Mouse (Mus musculus) CH12.LX (cell line): Measurements from ENCODE around the gene U2af2. TPM values are rescaled to one million over a fixed set of nuclear protein-coding genes. Genes with fewer than 3 reads are reported as not detected.

Experiments used
- DNase-seq: peaks from one replicate; pipeline ENCODE4 v3.0.0-alpha.2; 2013; ENCODE audit errors: extremely low read depth
- H3K27ac ChIP-seq: 2 replicates; pipeline ENCODE4 v1.5.1; 2012; ENCODE audit warnings: low read depth, mild to moderate bottlenecking, control low read depth, moderate library complexity; ENCODE audit not compliant: insufficient read depth
- H3K27me3 ChIP-seq: replicated peaks from 2 replicates; pipeline ENCODE3; 2012; ENCODE audit warnings: inconsistent platforms
- H3K36me3 ChIP-seq, 2 experiments: replicated peaks in 1 of 2; 2 replicates each; pipeline versions ENCODE3 to v1.6.1; 2012; ENCODE audit warnings: inconsistent platforms in 1 of 2, low read length in 1 of 2, mild to moderate bottlenecking in 1 of 2, mixed read lengths in 1 of 2, moderate library complexity in 1 of 2; ENCODE audit not compliant: control insufficient read depth in 1 of 2, insufficient read depth in 1 of 2
- H3K4me1 ChIP-seq, 2 experiments: 2 replicates each; pipeline ENCODE4 v1.6.1; 2012; ENCODE audit warnings: inconsistent platforms in 1 of 2, moderate library complexity in 1 of 2; ENCODE audit not compliant: insufficient read depth in 2 of 2, control insufficient read depth in 1 of 2
- H3K4me2 ChIP-seq: 2 replicates; pipeline ENCODE4 v1.6.1; 2012; ENCODE audit warnings: low read depth, mild to moderate bottlenecking, control low read depth; ENCODE audit not compliant: poor library complexity, insufficient read depth, severe bottlenecking
- H3K4me3 ChIP-seq, 3 experiments: fragments of 150-350 bp in 1 of 3; sonication (generic) in 1 of 3; replicated peaks in 1 of 3; 2 replicates each; pipeline versions ENCODE3 to v1.5.1; 2011 to 2012; ENCODE audit warnings: low read depth in 2 of 3, low read length in 2 of 3, mild to moderate bottlenecking in 2 of 3, moderate library complexity in 2 of 3, control low read depth in 1 of 3, improper control_type of control experiment in 1 of 3, inconsistent platforms in 1 of 3, mixed read lengths in 1 of 3; ENCODE audit not compliant: poor library complexity in 1 of 3
- H3K79me2 ChIP-seq: replicated peaks from 2 replicates; pipeline ENCODE4 v1.6.1; 2012; ENCODE audit warnings: mild to moderate bottlenecking, moderate library complexity; ENCODE audit not compliant: control insufficient read depth, poor library complexity, insufficient read depth, severe bottlenecking; ENCODE audit errors: extremely low read depth
- H3K9ac ChIP-seq: 2 replicates; pipeline ENCODE4 v1.6.1; 2012; ENCODE audit warnings: low read depth, mild to moderate bottlenecking, control low read depth, moderate library complexity; ENCODE audit not compliant: insufficient read depth
- H3K9me3 ChIP-seq: replicated peaks from 2 replicates; pipeline ENCODE3; 2012; ENCODE audit warnings: low read length, inconsistent platforms, mixed read lengths
- BHLHE40 ChIP-seq: IDR thresholded peaks from 2 replicates; pipeline ENCODE4 v1.6.1; 2011; ENCODE audit warnings: mild to moderate bottlenecking, low read depth, low read length, improper control_type of control experiment
- CHD2 ChIP-seq: IDR thresholded peaks from 2 replicates; pipeline ENCODE4 v1.6.1; 2011; ENCODE audit warnings: low read length, improper control_type of control experiment
- CTCF ChIP-seq, 2 experiments: IDR thresholded peaks in 1 of 2; conservative IDR thresholded peaks in 1 of 2; 2 replicates each; pipeline ENCODE4 v1.5.1; 2011 to 2012; ENCODE audit warnings: low read depth in 2 of 2, low read length in 2 of 2, improper control_type of control experiment in 1 of 2, inconsistent platforms in 1 of 2, mild to moderate bottlenecking in 1 of 2, moderate library complexity in 1 of 2
- E2F4 ChIP-seq: IDR thresholded peaks from 2 replicates; pipeline ENCODE4 v1.6.1; 2011; ENCODE audit warnings: low read depth, low read length, improper control_type of control experiment; ENCODE audit not compliant: insufficient replicate concordance
- ETS1 ChIP-seq: conservative IDR thresholded peaks from 2 replicates; pipeline ENCODE4 v1.6.1; 2012; ENCODE audit warnings: low read depth, mild to moderate bottlenecking, inconsistent platforms, low read length, improper control_type of control experiment, moderate library complexity
- GABPA ChIP-seq: IDR thresholded peaks from 2 replicates; pipeline ENCODE4 v1.6.1; 2012; ENCODE audit warnings: low read depth, low read length, improper control_type of control experiment, inconsistent platforms; ENCODE audit not compliant: insufficient replicate concordance
- HCFC1 ChIP-seq: IDR thresholded peaks from 2 replicates; pipeline ENCODE4 v1.6.1; 2012; ENCODE audit warnings: low read depth, mild to moderate bottlenecking, inconsistent platforms, low read length, improper control_type of control experiment
- IRF4 ChIP-seq: IDR thresholded peaks from 2 replicates; pipeline ENCODE4 v1.6.1; 2014; ENCODE audit warnings: low read depth, mild to moderate bottlenecking, inconsistent platforms, low read length, improper control_type of control experiment
- KAT2A ChIP-seq: IDR thresholded peaks from 2 replicates; pipeline ENCODE4 v1.6.1; 2012; ENCODE audit warnings: low read length, improper control_type of control experiment, inconsistent platforms; ENCODE audit not compliant: insufficient replicate concordance
- MAFK ChIP-seq: IDR thresholded peaks from 2 replicates; pipeline ENCODE4 v1.6.1; 2011; ENCODE audit warnings: low read length, improper control_type of control experiment; ENCODE audit not compliant: insufficient replicate concordance
- MAX ChIP-seq: IDR thresholded peaks from 2 replicates; pipeline ENCODE4 v1.6.1; 2011; ENCODE audit warnings: low read length, improper control_type of control experiment
- MAZ ChIP-seq: IDR thresholded peaks from 2 replicates; pipeline ENCODE4 v1.6.1; 2012; ENCODE audit warnings: low read depth, mild to moderate bottlenecking, inconsistent platforms, low read length, improper control_type of control experiment, moderate library complexity
- MEF2A ChIP-seq: IDR thresholded peaks from 2 replicates; pipeline ENCODE4 v1.6.1; 2014; ENCODE audit warnings: low read depth, mild to moderate bottlenecking, inconsistent platforms, low read length, improper control_type of control experiment, borderline replicate concordance
- MXI1 ChIP-seq: IDR thresholded peaks from 2 replicates; pipeline ENCODE4 v1.6.1; 2011; ENCODE audit warnings: mild to moderate bottlenecking, low read depth, low read length, improper control_type of control experiment
- MYC ChIP-seq: IDR thresholded peaks from 2 replicates; pipeline ENCODE4 v1.6.1; 2011; ENCODE audit warnings: low read depth, mild to moderate bottlenecking, improper control_type of control experiment, low read length
- NELFE ChIP-seq: IDR thresholded peaks from 2 replicates; pipeline ENCODE4 v1.6.1; 2011; ENCODE audit warnings: low read depth, low read length, improper control_type of control experiment
- NRF1 ChIP-seq: IDR thresholded peaks from 2 replicates; pipeline ENCODE4 v1.6.1; 2014; ENCODE audit warnings: low read depth, mild to moderate bottlenecking, inconsistent platforms, low read length, improper control_type of control experiment, moderate library complexity
- PAX5 ChIP-seq: IDR thresholded peaks from 2 replicates; pipeline ENCODE4 v1.6.1; 2012; ENCODE audit warnings: low read length, inconsistent platforms, mixed read lengths
- POLR2A ChIP-seq: IDR thresholded peaks from 2 replicates; pipeline ENCODE4 v1.6.1; 2011; ENCODE audit warnings: low read depth, mild to moderate bottlenecking, improper control_type of control experiment, low read length
- RAD21 ChIP-seq: IDR thresholded peaks from 2 replicates; pipeline ENCODE4 v1.6.1; 2011; ENCODE audit warnings: low read depth, mild to moderate bottlenecking, low read length, improper control_type of control experiment, moderate library complexity
- RCOR1 ChIP-seq: conservative IDR thresholded peaks from 2 replicates; pipeline ENCODE4 v1.6.1; 2012; ENCODE audit warnings: low read depth, mild to moderate bottlenecking, inconsistent platforms, low read length, improper control_type of control experiment
- SIN3A ChIP-seq: IDR thresholded peaks from 2 replicates; pipeline ENCODE4 v1.6.1; 2012; ENCODE audit warnings: low read length, improper control_type of control experiment, inconsistent platforms
- SMC3 ChIP-seq: IDR thresholded peaks from 2 replicates; pipeline ENCODE4 v1.6.1; 2011; ENCODE audit warnings: low read depth, low read length, improper control_type of control experiment
- TBP ChIP-seq: conservative IDR thresholded peaks from 2 replicates; pipeline ENCODE4 v1.6.1; 2011; ENCODE audit warnings: low read depth, low read length, improper control_type of control experiment
- TCF12 ChIP-seq: IDR thresholded peaks from 2 replicates; pipeline ENCODE4 v1.6.1; 2014; ENCODE audit warnings: low read depth, mild to moderate bottlenecking, inconsistent platforms, low read length, improper control_type of control experiment
- USF1 ChIP-seq: IDR thresholded peaks from 2 replicates; pipeline ENCODE4 v1.6.1; 2014; ENCODE audit warnings: low read depth, mild to moderate bottlenecking, inconsistent platforms, low read length, improper control_type of control experiment
- USF2 ChIP-seq: conservative IDR thresholded peaks from 2 replicates; pipeline ENCODE4 v1.6.1; 2011; ENCODE audit warnings: low read depth, low read length, improper control_type of control experiment
- ZC3H11A ChIP-seq: IDR thresholded peaks from 2 replicates; pipeline ENCODE4 v1.6.1; 2012; ENCODE audit warnings: low read depth, mild to moderate bottlenecking, inconsistent platforms, low read length, improper control_type of control experiment
- ZKSCAN1 ChIP-seq: IDR thresholded peaks from 2 replicates; pipeline ENCODE4 v1.6.1; 2012; ENCODE audit warnings: low read depth, inconsistent platforms, low read length, improper control_type of control experiment, borderline replicate concordance
- ZNF384 ChIP-seq: IDR thresholded peaks from 2 replicates; pipeline ENCODE4 v1.6.1; 2012; ENCODE audit warnings: low read depth, low read length, improper control_type of control experiment, inconsistent platforms
- dilution Hi-C: fragments of 300-500 bp; cut with MboI; formaldehyde crosslinking; loops from 2 replicates; pipeline ENCODE4 v1.14.3; 2020; ENCODE audit warnings: low sequenced_read_pairs; ENCODE audit not compliant: extremely low pct_unique_long_range_greater_than_20kb, extremely low pct_ligation_motif_present
- in situ Hi-C: fragments of 300-500 bp; cut with MboI; formaldehyde crosslinking; loops from 3 replicates; pipeline ENCODE4 v1.14.3; 2019; ENCODE audit warnings: low sequenced_read_pairs, low pct_ligation_motif_present, low pct_unique_long_range_greater_than_20kb, mixed read lengths
- polyA plus RNA-seq: library from polyadenylated mRNA; unstranded; fragments of >175 nt; gene quantifications from 2 replicates; pipeline ENCODE4 v1.2.1, GENCODE M21; 2012; ENCODE audit warnings: low read depth; ENCODE audit not compliant: insufficient read length
- total RNA-seq, 2 experiments: library from RNA; depleted of rRNA; stranded (reverse); fragments of 300-350 nt in 1 of 2; fragments of >200 nt in 1 of 2; gene quantifications; 2 replicates each; pipeline ENCODE4 v1.2.3; 2012 to 2014

Gene U2af2
- total and polyA plus RNA-seq, 3 experiments, result 293 to 449 (median 295) TPM

GRCm38 (mm10) chr7:5014251-5015117, 47.5 kb upstream of the U2af2 start, which contains the start of the genes Zfp524 and Fiz1 (continued):
- TF ChIP-seq HCFC1 (peak; percentile 85), IRF4 (peak; percentile 43), MXI1 (no peak; the same call in 1 of the 2 replicates), MYC (peak; percentile 76), CHD2 (peak; percentile 65; the same call in 1 of the 2 replicates), E2F4 (0 out of 2 replicates have a peak, but pooled peaks have one; percentile 50), TBP (no peak), CTCF (conservative IDR thresholded peaks at IDR 0.05 in 1 of 2, IDR thresholded peaks at IDR 0.05 in 1 of 2; ENCODE audit: low read depth in 2 of 2, low read length in 2 of 2) (no peak), KAT2A (peak; percentile 84; the same call in 1 of the 2 replicates), NRF1 (peak; percentile 82), PAX5 (no peak), MAZ (peak; percentile 91), TCF12 (peak; percentile 65), RCOR1 (peak; percentile 99), MAX (no peak)

GRCm38 (mm10) chr7:5015118-5016001, 46.6 kb upstream of the U2af2 start, which contains the start of gene Gm44973:
TSS of gene Gm44973 (plus strand) at chr7:5015496.
- H3K4me2 ChIP-seq, result peak within 1 kb of the TSS; percentile 74
- dilution Hi-C loops, result no loop called here
- H3K36me3 ChIP-seq, result peaks cover 28 to 39% of the 10 kb centered on the region in 2 experiments
- H3K27me3 ChIP-seq, result no peaks in the 10 kb centered on the region
- peaks cover 6% of the 10 kb centered on the region for H3K9me3 ChIP-seq
- peak within 1 kb of the TSS; percentile 90 for H3K27ac ChIP-seq
- peak within 1 kb of the TSS; percentile 75 to 81 (median 78) for H3K4me3 ChIP-seq
- peak; percentile 94 for DNase-seq
- in situ Hi-C loops, result no loop called here
- peak within 1 kb of the TSS; percentile 97 for H3K9ac ChIP-seq
- H3K79me2 ChIP-seq, result peaks cover 6% of the 10 kb centered on the region; the same call in 1 of the 2 replicates
- H3K4me1 ChIP-seq, result peaks cover 4 to 37% of the 10 kb centered on the region in 2 experiments
- TF ChIP-seq IRF4 (0 out of 2 replicates have a peak, but pooled peaks have one; percentile 16), CTCF (conservative IDR thresholded peaks at IDR 0.05 in 1 of 2, IDR thresholded peaks at IDR 0.05 in 1 of 2; ENCODE audit: low read depth in 2 of 2, low read length in 2 of 2) (no peak), E2F4 (peak; percentile 58; the same call in 1 of the 2 replicates), SMC3 (no peak), ZNF384 (no peak), NELFE (peak; percentile 40; the same call in 1 of the 2 replicates), USF1 (no peak), ZC3H11A (no peak), KAT2A (0 out of 2 replicates have a peak, but pooled peaks have one; percentile 2), ETS1 (no peak), RCOR1 (no peak), MYC (0 out of 2 replicates have a peak, but pooled peaks have one; percentile 46), MAFK (no peak), MEF2A (no peak; the same call in 1 of the 2 replicates), USF2 (no peak), TCF12 (peak; percentile 19; the same call in 1 of the 2 replicates), RAD21 (no peak), POLR2A (peak; percentile 68; the same call in 1 of the 2 replicates), SIN3A (peak; percentile 54; the same call in 1 of the 2 replicates), MAX (peak; percentile 65), GABPA (no peak), BHLHE40 (peak; percentile 93), PAX5 (no peak), MAZ (peak; percentile 91), ZKSCAN1 (no peak), MXI1 (peak; percentile 66)
